Mouse (Mus musculus) heart, embryonic 16.5 days (tissue): ENCODE measurements around the gene Myh7. TPM values are rescaled to one million over a fixed set of nuclear protein-coding genes. Genes with fewer than 3 reads are reported as not detected.
A peak's percentile ranks its signal among the peaks of the same experiment; 100 is the strongest.

Experiments used
- ATAC-seq: fragments of 200-750 bp; cut with Nextera tagmentation; replicated peaks from 2 replicates; pipeline ENCODE4 v1.8.0; 2017; ENCODE audit warnings: moderate number of reproducible peaks; ENCODE audit not compliant: insufficient read depth, low FRiP score; ENCODE audit errors: extremely low read depth
- H3K27ac ChIP-seq: fragments of 300-500 bp; sonication (generic); 2 replicates; pipeline ENCODE4 v1.5.1; 2014; ENCODE audit warnings: mild to moderate bottlenecking, low read length, control low read depth, moderate library complexity
- H3K27me3 ChIP-seq: fragments of 300-500 bp; sonication (generic); 2 replicates; pipeline ENCODE4 v1.6.1; 2014; ENCODE audit warnings: low read length, mixed read lengths; ENCODE audit not compliant: control insufficient read depth, insufficient read depth
- H3K36me3 ChIP-seq: fragments of 300-500 bp; sonication (generic); 2 replicates; pipeline ENCODE4 v1.6.1; 2014; ENCODE audit not compliant: control insufficient read depth, insufficient read depth
- H3K4me1 ChIP-seq: fragments of 300-500 bp; sonication (generic); 2 replicates; pipeline ENCODE4 v1.6.1; 2014; ENCODE audit warnings: low read length, mixed read lengths; ENCODE audit not compliant: control insufficient read depth, insufficient read depth
- H3K4me2 ChIP-seq: fragments of 300-500 bp; sonication (generic); 2 replicates; pipeline ENCODE4 v1.6.1; 2014; ENCODE audit warnings: low read depth, mild to moderate bottlenecking, control low read depth, low read length
- H3K4me3 ChIP-seq: fragments of 300-500 bp; sonication (generic); 2 replicates; pipeline ENCODE4 v1.5.1; 2014; ENCODE audit warnings: mild to moderate bottlenecking, control low read depth, low read length
- H3K9ac ChIP-seq: fragments of 300-500 bp; sonication (generic); 2 replicates; pipeline ENCODE4 v1.6.1; 2014; ENCODE audit warnings: low read length, control low read depth
- H3K9me3 ChIP-seq: fragments of 300-500 bp; sonication (generic); replicated peaks from 2 replicates; pipeline ENCODE4 v1.6.1; 2016; ENCODE audit warnings: low read length; ENCODE audit not compliant: control insufficient read depth
- WGBS: fragments of 180-500 bp; shearing (Covaris S2); extraction: QIAGEN DNeasy Blood & Tissue Kit; methylation state at CpG from one replicate; pipeline ENCODE4 v1.1.7; 2014; 5-methylcytosine and 5-hydroxymethylcytosine counted together
- polyA plus RNA-seq: library from polyadenylated mRNA; unstranded; fragments of >200 nt; fragmentation: Nextera tagmentation; extraction: Ambion mirVana; gene quantifications from 2 replicates; pipeline ENCODE4 v1.2.1, GENCODE M21; 2015

Gene Myh7
- polyA plus RNA-seq, 1 experiment from 2014 or later = 6,075 TPM

- ATAC-seq = no peak
- 59% methylated on average over 3 of the region's 3 CpGs for WGBS
Observed at GRCm38 (mm10) chr14:55006541-55006940, 12.1 kb upstream of the Myh7 start.

GRCm38 (mm10) chr14:55005967-55006366 is 11.5 kb upstream of the Myh7 start:
- ATAC-seq = no peak
- peaks cover 58% of the 10 kb centered on the region for H3K4me1 ChIP-seq

More at GRCm38 (mm10) chr14:55006541-55006940, 12.1 kb upstream of the Myh7 start:
- H3K4me3 ChIP-seq = no peak overlapping the region
- no peak overlapping the region for H3K4me2 ChIP-seq
- H3K9ac ChIP-seq = peak overlapping the region; percentile 30; the same call in 1 of the 2 replicates
- H3K27me3 ChIP-seq = no peaks in the 10 kb centered on the region
- no peaks in the 10 kb centered on the region for H3K36me3 ChIP-seq
- peak overlapping the region; percentile 58 for H3K27ac ChIP-seq
- peaks cover 58% of the 10 kb centered on the region for H3K4me1 ChIP-seq
- no peaks in the 10 kb centered on the region for H3K9me3 ChIP-seq

GRCm38 (mm10) chr14:55005506-55005905 is 11.1 kb upstream of the Myh7 start:
- peak overlapping the region; percentile 100 for H3K27ac ChIP-seq
- 38% methylated on average over 2 of the region's 2 CpGs for WGBS
- peak overlapping the region; percentile 59 for H3K9ac ChIP-seq

More at GRCm38 (mm10) chr14:55005967-55006366, 11.5 kb upstream of the Myh7 start:
- H3K4me3 ChIP-seq = no peak overlapping the region
- peaks cover 3% of the 10 kb centered on the region for H3K36me3 ChIP-seq
- 0 out of 2 replicates have a peak overlapping the region, but pooled peaks have one; percentile 66 for H3K4me2 ChIP-seq
- 77% methylated on average over 8 of the region's 8 CpGs for WGBS
- H3K27me3 ChIP-seq = no peaks in the 10 kb centered on the region
- H3K27ac ChIP-seq = peak overlapping the region; percentile 100
- no peak overlapping the region; the same call in 1 of the 2 replicates for H3K9ac ChIP-seq
- peaks cover 4% of the 10 kb centered on the region; the same call in 1 of the 2 replicates for H3K9me3 ChIP-seq

GRCm38 (mm10) chr14:55003878-55004855 is 9.7 kb upstream of the Myh7 start:
- H3K36me3 ChIP-seq = peaks cover 3% of the 10 kb centered on the region
- peak; percentile 85 for ATAC-seq
- H3K9me3 ChIP-seq = peaks cover 4% of the 10 kb centered on the region; the same call in 1 of the 2 replicates
- peak overlapping the region; percentile 37 for H3K4me3 ChIP-seq
- H3K27ac ChIP-seq = peak overlapping the region; percentile 100
- peak overlapping the region; percentile 79 for H3K9ac ChIP-seq
- peak overlapping the region; percentile 66 for H3K4me2 ChIP-seq
- H3K4me1 ChIP-seq = peaks cover 54% of the 10 kb centered on the region
- H3K27me3 ChIP-seq = no peaks in the 10 kb centered on the region
- WGBS = 30% methylated on average over 18 of the region's 18 CpGs

More at GRCm38 (mm10) chr14:55005506-55005905, 11.1 kb upstream of the Myh7 start:
- peaks cover 4% of the 10 kb centered on the region; the same call in 1 of the 2 replicates for H3K9me3 ChIP-seq
- no peak for ATAC-seq
- peaks cover 62% of the 10 kb centered on the region for H3K4me1 ChIP-seq
- peaks cover 3% of the 10 kb centered on the region for H3K36me3 ChIP-seq
- peak overlapping the region; percentile 66 for H3K4me2 ChIP-seq
- no peak overlapping the region for H3K4me3 ChIP-seq
- H3K27me3 ChIP-seq = no peaks in the 10 kb centered on the region

- no peak for ATAC-seq
- Histone ChIP-seq H3K4me2 (peak overlapping the region; percentile 33), H3K9ac (peak overlapping the region; percentile 61), H3K27me3 (no peaks in the 10 kb centered on the region), H3K4me1 (peaks cover 55% of the 10 kb centered on the region), H3K36me3 (peaks cover 3% of the 10 kb centered on the region), H3K9me3 (peaks cover 4% of the 10 kb centered on the region; the same call in 1 of the 2 replicates), H3K27ac (peak overlapping the region; percentile 100), H3K4me3 (no peak overlapping the region; the same call in 1 of the 2 replicates)
- 33% methylated on average over 7 of the region's 7 CpGs for WGBS
Observed at GRCm38 (mm10) chr14:55002687-55003120, 8.3 kb upstream of the Myh7 start.

GRCm38 (mm10) chr14:55001938-55002686 is 7.7 kb upstream of the Myh7 start:
- H3K27ac ChIP-seq = peak overlapping the region; percentile 100
- H3K4me3 ChIP-seq = no peak overlapping the region; the same call in 1 of the 2 replicates
- 0 out of 2 replicates have a peak, but pooled peaks have one; percentile 1 for ATAC-seq
- peak overlapping the region; percentile 61 for H3K9ac ChIP-seq
- H3K27me3 ChIP-seq = no peaks in the 10 kb centered on the region
- peak overlapping the region; percentile 33 for H3K4me2 ChIP-seq
- H3K36me3 ChIP-seq = peaks cover 3% of the 10 kb centered on the region
- peaks cover 4% of the 10 kb centered on the region; the same call in 1 of the 2 replicates for H3K9me3 ChIP-seq
- 29% methylated on average over 12 of the region's 12 CpGs for WGBS
- H3K4me1 ChIP-seq = peaks cover 57% of the 10 kb centered on the region

GRCm38 (mm10) chr14:55001446-55001845 is 7.0 kb upstream of the Myh7 start:
- Histone ChIP-seq H3K36me3 (peaks cover 3% of the 10 kb centered on the region), H3K4me3 (no peak overlapping the region), H3K27ac (peak overlapping the region; percentile 100), H3K9me3 (peaks cover 4% of the 10 kb centered on the region; the same call in 1 of the 2 replicates), H3K27me3 (no peaks in the 10 kb centered on the region), H3K9ac (no peak overlapping the region), H3K4me2 (no peak overlapping the region), H3K4me1 (peaks cover 57% of the 10 kb centered on the region)
- WGBS = 100% methylated on average over 2 of the region's 2 CpGs
- no peak for ATAC-seq

- no peak overlapping the region for H3K4me3 ChIP-seq
- H3K4me1 ChIP-seq = peaks cover 55% of the 10 kb centered on the region
- H3K4me2 ChIP-seq = no peak overlapping the region
- peaks cover 4% of the 10 kb centered on the region; the same call in 1 of the 2 replicates for H3K9me3 ChIP-seq
- H3K36me3 ChIP-seq = peaks cover 3% of the 10 kb centered on the region
- ATAC-seq = no peak
- no peak overlapping the region for H3K9ac ChIP-seq
- 84% methylated on average over 6 of the region's 6 CpGs for WGBS
- H3K27me3 ChIP-seq = no peaks in the 10 kb centered on the region
- H3K27ac ChIP-seq = peak overlapping the region; percentile 100
Observed at GRCm38 (mm10) chr14:55000814-55001213, 6.4 kb upstream of the Myh7 start.
